Mouse (Mus musculus): ENCODE measurements at regions not wholly inside any gene's neighbourhood (a gene's known extent, or its start where the extent isn't known, plus 50 kb on each side); places are given as distances from the start of the nearest gene placed in this dataset.
"Not testable (repeated sequence)": the region's sequence is repeated elsewhere in the genome, so short reads cannot be mapped to it uniquely, and the experiment has no call there.

DNA sequence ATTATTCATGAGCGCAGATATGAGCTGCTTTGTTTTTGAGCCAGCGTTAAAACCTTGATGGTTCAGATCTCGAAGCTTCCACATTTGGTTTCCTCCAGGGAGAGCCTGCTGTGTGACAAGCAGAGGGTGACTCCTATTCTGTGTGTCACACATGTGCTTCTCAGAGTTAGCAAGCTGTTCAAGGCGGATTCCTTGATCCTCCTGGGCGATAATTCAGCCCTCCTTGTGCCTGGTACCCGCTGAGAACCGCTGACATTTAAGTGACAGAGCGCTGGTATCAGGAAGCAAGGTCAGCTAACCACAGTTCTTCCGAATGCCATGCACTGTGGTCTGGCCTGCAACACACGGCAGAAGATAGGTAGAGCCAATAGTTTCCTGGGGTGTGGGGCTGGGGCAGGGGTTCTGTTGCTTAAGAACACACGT lies 294.5 kb upstream of the Arglu1 start:
- no peak for DNase-seq
- intact Hi-C loops (cut with DNase I) = no loop called here

DNA sequence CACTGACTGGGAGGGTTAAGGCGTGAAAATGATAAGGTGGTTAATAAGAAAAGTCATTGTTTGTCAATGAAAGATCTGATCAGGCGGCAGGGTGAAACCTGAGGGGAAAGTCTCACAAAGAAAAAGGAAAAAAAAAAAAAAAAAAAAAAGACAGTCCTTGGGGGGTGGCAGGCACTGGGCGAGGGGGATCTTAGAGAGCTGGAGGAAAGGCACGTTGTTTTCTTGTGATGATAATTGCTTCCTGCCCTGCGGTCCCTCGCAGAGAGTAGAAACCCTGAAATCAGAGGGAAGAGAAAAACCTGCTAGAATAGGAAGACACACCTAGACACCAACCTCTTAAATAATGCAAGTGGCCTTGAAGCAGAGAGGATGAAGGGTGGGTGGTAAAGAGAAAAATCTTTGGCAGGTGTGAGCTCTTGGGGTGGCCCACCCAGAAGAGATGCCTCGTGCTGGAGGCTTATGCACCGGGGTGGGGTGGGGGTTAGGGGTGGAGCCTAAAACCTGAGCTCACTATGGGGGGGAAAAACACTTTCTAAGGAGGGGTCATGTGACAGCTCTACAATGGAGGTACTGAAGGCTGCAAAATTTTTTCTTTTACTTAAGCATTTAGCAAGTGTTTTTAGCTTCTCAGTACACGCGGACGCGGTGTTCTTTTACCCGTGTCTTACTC lies 294.0 kb upstream of the Arglu1 start:
- no peak for DNase-seq
- intact Hi-C loops (cut with DNase I) = no loop called here

DNA sequence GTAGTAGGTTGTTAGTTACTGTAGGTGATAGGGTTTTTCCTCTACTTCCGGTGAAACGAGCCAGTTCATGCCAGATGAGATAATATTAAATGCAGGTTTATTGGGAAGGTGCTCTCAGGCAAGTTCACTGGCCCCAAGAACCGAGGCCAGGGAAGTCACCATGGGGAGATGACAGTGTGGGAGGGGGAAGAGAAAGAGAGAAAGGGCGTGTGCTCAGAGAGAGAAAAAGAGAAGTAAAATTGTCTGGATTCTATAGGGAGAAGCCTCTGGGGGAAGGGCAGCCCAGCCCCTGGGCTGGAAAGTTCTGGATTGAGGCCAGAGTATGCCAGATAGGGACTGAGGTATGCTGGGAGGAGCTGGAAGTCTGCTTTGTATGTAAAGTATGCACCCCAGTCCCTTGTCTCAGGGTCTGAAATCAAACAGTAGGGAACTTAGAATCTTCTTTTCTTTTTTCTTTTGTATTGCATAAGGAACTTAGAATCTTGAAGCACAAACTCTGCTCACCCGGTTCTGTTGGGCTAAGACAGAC lies 292.9 kb upstream of the Arglu1 start:
- DNase-seq = no peak
- intact Hi-C loops (cut with DNase I) = no loop called here

DNA sequence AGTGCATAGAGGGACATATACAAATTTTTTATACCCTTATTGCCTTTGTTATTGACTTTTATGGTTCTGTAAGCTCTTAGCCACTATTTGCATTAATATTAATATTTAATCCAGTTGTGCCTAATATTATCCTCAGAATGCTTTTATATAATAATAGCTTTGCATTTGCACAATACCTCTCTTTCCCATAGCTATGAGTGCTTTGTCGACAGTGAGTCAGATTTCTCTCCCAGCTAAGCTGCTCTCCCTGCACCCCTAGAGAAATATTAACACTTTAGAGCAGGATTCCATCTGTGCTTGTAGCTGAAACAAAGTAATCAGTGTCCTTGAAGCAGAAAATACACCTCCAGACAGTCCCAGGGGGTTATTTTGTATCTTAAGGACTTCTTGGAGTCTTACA lies 288.6 kb upstream of the Arglu1 start:
- no peak for DNase-seq
- intact Hi-C loops (cut with DNase I) = no loop called here

DNA sequence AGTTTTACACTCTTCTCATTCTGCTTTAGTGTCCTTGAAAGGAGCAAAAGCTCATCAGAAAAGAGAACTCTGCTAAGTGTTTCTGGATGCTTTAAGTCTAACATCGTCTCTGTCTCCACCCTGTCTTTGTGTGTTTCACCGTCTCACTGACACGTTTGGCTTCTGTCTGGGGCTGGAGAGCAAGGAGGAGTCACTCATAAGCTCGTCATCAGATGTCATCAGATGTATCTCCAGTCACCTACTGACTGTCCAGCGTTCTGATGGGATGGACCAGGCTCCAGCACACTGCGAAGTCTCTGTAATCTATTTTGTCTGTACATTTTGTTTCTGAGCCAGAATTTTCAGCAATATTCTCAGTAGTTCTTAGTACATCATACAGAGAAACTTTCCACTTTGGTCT lies 283.4 kb upstream of the Arglu1 start:
- DNase-seq = no peak
- intact Hi-C loops (cut with DNase I) = no loop called here

DNA sequence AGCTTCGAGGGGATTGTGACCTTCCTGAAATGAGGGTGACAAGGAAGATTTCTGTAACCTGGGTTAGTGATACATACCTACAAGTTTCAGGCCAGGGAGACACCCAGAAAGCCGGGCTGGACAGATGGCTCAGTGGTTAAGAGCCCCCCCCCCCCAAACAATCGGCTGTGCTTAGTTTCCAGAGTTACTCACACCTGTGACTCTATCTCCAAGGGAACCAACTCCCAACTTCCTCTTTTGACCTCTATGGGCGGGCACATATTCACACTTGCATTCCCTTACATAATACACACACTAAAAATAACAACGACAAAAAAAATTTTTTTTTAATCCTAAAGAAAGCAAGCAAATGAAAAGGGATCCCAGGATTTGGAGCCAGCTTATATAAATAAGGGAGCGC lies 283.0 kb upstream of the Arglu1 start:
- no peak for DNase-seq
- intact Hi-C loops (cut with DNase I) = no loop called here

DNA sequence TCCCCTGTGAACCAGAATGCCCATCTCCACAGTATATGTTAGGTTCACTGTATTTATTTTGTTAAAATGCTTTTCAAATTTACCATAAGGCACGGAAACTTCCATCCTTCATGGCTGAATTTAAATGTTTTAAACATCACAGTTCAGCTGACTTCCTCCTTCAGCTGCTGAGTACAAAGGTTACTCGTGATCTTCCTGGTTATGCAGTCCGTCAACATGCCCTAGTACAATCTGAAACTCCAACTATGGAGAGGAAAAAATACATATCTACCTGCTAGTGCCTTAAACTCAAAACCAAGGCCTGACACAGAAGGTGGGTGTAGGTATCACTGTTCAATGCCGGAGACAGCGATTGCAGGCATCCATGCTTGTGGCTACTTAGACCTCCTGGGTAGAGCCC lies 280.5 kb upstream of the Arglu1 start:
- intact Hi-C loops (cut with DNase I) = no loop called here
- no peak for DNase-seq

DNA sequence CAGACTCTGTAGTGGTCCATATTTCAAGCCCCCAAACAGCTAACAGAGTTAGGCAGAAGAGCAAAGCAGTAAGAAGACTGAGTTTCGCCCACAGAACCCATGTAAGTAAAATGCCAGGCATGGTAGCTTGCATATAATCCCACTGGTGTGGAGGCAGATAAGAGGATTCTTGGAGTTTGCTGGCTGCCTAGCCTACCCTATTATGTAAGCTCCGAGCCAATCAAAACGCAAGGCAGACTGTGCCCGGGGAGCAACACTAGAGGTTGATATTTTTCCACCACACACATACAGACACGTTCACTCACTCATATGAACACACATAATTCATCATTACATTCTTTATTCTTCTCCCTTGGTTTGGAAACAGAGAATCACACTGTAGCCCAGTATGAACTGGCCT lies 280.0 kb upstream of the Arglu1 start:
- DNase-seq = no peak
- intact Hi-C loops (cut with DNase I) = no loop called here

DNA sequence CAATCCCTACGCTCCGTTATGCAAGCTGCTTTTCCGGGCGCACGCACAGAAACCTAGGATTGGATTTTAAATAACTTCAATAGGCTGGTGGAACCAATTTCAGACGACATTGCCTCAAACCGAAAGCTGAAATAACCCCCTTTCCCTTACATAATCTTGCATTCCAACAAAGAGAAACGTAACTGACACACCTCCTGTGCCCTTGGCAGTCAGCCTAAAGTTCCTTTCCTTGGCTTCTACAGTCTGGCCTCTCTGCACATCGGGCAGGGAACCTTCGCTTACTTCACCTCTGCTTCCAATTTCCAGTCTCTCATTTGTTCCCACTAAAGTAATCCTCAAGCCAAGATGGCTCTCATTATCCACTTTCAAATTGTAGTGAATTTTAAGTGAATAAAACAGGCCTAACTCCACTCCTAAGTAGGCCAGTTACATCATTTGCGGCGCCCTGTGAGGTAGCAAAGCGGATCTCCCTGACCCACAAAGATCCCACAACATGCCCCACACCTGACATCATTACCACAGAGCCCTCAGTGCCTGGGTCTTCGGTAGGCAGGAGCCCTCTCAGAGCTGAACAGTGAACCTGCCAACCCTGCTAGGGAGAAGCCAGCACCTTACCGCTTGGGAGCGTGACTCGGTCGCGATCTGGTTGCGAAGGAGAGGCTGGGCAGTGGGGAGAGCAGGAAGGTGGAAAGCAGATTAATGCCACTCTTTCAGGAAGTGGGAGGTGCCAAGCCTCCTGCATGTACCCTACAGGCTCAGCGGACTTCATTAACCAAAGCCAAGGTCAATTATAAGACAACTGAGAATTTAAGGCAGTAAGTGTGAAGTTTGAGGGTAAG lies 279.0 kb upstream of the Arglu1 start:
- intact Hi-C loops (cut with DNase I) = no loop called here
- DNase-seq = peak in 1 of 2 experiments; percentile 13

DNA sequence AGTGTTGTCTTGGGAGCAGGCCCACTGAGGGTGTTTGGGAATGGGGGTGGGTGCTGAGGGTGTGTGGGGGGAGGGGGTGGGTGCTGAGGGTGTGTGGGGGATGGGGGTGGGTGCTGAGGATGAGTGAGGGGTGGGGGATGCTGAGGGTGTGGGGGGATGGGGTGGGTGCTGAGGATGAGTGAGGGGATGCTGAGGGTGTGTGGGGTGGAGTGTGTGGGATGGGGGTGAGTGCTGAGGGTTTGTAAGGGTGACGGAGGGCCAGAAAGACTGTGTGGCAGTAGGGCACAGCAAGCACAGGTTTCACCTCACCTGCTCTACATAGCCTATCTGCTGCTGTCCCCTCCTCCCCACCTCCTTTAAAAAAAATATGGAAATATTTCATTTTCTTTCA lies 276.3 kb upstream of the Arglu1 start:
- no peak for DNase-seq
- intact Hi-C loops (cut with DNase I) = no loop called here

DNA sequence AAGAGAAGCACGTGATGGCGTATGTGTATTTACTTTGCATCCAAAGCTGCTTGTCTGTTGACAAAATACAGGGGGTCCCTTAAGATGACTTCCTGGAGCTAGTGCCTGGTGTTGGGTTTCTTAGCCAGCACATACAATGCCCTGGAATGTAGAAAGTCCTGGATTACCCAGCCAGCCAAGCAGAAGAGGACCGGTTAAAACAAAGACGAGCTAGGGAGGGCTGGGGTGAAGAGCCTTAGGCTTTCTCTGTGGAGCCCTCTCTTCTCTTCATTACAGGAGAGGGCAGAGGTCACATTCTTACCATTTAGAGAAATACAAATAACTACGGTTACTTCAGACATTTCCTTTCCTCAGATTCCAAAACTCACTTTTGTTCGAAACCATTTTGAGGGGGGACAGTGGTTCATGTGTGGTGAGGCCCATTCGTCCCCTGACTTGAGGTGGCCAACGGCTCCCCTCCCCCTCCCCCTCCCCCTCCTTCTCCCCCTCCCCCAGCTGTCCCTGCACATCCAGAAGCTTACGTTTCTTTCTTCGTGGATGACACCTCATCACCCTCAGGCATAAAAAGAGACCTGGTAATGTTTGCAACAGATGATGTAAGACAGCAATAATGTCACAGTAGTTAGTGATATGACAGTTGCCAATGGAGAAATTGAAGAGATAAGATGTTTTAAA lies 275.8 kb upstream of the Arglu1 start:
- intact Hi-C loops (cut with DNase I) = no loop called here
- DNase-seq = no peak

DNA sequence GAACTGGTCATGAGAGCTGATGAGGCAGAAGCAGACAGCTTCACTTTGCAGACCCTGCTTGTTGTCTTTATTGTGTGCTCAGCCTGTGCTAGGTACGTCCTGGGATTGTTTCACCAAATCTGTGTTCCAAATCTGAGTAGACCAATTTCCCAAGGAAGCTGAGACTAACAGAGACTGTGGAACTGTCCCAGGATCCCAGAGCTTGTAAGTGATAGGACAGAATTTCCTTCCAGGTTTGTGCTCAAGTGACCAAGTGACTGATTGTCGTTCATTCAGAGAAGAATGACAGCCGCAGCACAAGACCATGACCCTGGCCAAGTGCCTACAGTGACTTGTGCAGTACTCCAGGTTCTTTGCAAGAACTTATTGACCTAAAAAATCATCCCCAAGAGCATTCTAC lies 269.9 kb upstream of the Arglu1 start:
- intact Hi-C loops (cut with DNase I) = loop anchor here (2.0 kb wide), 1 partner anchor 31 kb away; no protein-coding TSS in a partner anchor
- peak in 1 of 2 experiments; percentile 11 for DNase-seq

DNA sequence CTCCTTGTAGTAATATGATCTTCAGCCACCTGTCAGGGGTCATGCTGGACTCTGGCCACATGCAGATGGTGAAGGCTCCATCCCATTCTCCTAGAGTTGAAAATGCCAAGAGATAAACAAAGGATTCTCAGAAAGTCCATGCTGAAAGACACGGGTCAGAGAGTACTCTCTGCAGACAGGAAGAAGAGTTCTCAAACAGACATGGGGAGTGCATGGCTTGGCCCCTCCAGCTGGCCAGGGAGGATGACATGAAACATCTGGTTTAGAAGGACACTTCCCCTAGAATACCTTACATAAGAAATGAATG lies 269.4 kb upstream of the Arglu1 start:
- DNase-seq = peak in 1 of 2 experiments; percentile 7
- intact Hi-C loops (cut with DNase I) = loop anchor here (2.0 to 5.0 kb wide), 2 partner anchors 31 to 37 kb away; no protein-coding TSS in a partner anchor

DNA sequence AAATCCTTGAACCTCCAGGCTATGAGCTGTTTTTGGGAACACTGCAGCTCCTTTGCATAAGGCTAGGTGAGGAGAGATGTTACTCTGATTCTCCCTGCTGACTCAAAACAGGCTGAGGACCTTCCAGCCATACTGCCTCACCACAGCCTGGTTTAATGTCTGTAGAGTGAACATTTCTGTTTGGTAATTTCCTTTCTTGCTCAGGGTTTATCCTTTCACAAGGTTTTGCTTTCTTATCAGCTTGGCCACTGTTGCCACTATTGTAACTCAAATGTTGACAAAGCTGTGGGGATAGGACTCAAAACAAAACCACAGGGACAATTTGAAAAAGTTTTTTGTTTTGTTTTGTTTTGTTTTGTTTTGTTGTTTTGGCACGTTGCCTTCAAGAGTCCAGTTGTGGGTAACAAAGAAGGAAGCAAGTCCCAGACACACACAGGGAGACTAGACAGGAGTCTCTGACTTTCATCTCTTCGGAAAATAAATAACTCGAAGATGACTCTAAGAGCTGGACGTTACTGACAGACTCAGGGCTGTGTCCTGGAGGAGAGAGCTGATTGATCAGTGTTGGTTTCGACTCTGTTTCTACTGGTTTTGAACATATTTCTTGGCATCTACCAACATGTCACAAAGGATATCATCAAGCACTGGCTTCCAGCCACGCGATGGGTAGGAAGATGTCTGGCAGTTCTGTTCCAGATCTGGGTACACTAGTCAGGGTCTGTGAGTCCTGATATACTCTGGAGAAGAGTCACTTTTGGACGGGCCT lies 268.9 kb upstream of the Arglu1 start:
- DNase-seq = peak in 1 of 2 experiments; percentile 7
- intact Hi-C loops (cut with DNase I) = loop anchor here (5.0 kb wide), 1 partner anchor 37 kb away; no protein-coding TSS in a partner anchor

DNA sequence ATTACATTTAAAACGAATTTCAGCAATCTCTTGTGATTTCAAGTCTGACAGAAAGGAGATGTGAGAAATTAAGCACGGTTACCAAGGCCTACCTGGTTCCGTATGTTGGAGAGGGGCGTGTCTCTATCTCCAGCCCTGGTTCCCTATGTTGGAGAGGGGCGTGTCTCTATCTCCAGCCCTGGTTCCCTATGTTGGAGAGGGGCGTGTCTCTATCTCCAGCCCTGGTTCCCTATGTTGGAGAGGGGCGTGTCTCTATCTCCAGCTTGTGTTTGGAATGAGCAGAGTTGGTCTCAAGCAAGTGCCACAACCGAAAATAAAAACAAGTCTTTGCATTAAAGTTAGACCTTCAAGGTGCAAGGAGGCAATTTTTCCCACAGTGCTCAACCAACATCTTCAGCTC lies 267.8 kb upstream of the Arglu1 start:
- DNase-seq = not testable (repeated sequence)
- intact Hi-C loops (cut with DNase I) = loop anchor here (5.0 kb wide), 1 partner anchor 36 kb away; no protein-coding TSS in a partner anchor

DNA sequence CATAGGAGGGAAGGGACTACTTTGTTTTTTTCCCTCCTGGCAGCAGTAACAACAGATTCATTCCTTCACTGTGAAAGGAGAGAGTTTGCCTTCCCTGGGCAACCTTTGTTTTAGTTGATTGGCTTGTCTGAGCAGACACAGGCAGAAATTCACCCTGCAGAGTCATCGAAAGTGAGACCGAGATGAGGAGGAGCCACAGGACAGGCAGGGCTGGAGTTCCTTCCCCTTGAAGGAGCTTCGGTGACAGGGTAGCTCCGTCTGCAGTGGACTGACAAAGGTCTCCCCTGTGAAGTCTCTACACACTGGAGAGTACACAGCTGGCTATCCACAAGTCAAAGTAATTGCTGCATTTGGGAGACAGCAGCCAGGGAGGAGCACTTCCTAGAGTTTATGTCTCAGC lies 261.9 kb upstream of the Arglu1 start:
- intact Hi-C loops (cut with DNase I) = no loop called here
- no peak for DNase-seq

DNA sequence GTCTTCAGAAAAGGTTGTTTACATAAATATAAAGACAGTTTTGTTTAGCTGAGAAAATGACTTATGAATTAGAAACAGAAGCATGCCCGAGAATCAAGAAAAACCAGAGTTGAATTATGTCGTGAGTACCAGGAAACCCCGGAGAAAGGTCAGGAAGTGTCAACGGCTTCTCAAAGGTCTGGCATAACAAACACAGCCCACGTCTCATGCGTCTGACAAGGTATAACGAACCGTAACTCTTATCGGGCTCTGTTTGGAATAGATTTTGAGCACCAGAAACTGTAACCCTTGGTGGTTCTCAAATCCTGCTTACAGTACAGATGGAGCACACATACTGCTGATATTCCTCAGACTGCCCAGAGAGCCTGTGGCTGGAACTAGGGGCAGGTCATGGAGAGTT lies 260.9 kb upstream of the Arglu1 start:
- intact Hi-C loops (cut with DNase I) = no loop called here
- DNase-seq = no peak

DNA sequence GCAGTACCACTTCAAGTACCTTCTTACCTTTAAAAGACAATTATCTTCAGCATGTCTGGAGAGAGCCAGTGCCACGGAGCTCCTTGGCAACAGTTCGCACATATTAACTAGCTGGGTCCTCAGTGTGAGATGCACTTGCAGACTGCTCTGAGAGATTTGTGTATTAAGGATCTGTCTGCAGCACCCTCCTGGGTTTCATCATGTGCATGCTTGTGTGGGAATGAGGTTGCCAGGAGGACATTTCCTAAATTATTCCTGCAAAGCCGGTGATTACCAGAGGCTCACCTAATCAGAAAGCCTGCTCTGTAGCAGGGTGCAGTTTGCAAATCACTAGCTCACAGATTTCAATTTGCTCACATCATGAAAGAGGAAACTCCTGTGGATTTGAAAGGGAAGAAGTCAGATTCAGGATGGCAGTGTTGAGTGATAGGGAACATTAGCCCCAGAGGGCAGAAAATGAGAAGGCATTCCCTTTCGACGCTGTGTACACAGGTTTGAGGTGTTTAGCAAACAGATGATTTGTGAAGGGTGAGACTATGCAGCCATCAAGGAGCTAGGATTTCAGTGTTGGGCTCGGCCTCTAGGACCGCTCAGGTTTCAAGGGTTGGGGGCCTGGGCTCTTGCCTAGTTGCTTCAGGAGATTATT lies 257.3 kb upstream of the Arglu1 start:
- no peak for DNase-seq
- intact Hi-C loops (cut with DNase I) = no loop called here

DNA sequence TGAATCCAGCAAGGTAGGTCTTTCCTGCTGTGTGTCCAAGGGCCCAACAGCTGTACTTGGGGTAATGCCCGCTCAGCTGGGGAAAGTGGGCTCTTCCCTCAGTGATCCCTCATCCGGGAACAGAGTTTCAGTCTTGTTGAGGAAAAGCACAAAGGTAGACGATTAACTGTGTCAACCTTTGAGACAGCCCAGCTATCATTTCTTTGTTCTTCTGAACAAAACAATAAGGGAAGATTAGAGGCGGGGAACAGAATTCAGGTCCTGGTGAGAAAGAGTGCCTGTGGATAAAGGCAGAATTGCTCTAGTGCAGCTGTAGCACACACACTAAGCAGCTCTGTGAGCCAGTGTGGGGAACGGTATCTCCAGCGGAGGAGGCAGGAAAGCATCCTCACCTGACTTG lies 252.7 kb upstream of the Arglu1 start:
- no peak for DNase-seq
- intact Hi-C loops (cut with DNase I) = no loop called here

DNA sequence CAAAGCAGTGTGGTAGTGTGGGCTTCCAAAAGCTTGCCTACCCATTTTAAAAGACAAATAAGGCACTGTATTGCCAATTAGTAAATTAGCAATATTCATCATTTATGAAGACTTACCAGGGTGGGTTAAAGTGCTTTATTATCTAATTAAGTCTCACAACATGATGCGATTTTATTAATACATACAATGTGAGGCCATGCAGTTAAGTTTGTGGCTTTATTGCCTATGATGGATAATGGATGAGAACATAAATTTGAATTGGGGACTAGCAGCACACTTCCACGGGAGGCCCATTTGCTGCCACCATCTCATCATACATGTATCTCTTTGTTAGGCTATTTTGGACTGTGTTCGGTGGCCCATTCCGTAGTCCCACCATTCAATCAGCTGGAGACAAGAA lies 250.6 kb upstream of the Arglu1 start:
- intact Hi-C loops (cut with DNase I) = no loop called here
- DNase-seq = no peak
